Mouse (Mus musculus): ENCODE results near the gene Kalrn. TPM values are rescaled to one million over a fixed set of nuclear protein-coding genes. Genes with fewer than 3 reads are reported as not detected.
A peak's percentile ranks its signal among the peaks of the same experiment; 100 is the strongest.

Kalrn gene
- total RNA-seq, 2 experiments from 2014 or later, result 17.6 to 20.2 TPM

DNA sequence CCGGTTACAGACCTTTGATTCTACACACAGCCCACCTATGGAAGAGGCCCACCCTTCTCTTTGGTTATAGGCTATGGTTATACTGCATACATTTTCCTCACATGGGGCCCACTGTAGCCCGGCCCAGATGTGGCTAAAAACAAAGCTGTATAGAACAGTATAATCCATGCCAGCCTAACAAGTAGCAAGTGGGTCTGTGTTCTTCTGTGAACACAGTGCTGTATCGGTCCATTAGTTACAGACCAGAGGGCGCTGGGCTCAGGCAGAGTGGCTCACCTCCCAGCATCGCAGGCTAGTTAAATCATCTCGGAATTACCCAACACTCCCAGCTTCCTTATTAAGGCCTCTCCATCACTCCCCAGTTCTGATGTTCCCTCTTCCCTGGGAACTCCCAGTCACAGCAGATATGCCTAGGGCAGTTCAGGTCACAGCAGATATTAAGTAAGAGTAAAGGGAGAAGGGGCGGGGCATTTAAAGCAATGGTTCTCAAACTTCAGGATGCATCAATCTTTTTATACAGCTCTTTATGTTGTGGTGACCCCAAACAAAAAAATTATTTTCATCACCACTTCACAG lies 221.7 kb downstream of the Kalrn start:
- no peak for DNase-seq

GRCm38 (mm10) chr16:34347574-34347973 lies 225.8 kb downstream of the Kalrn start:
- DNase-seq, result no peak

- DNase-seq, result no peak
Measured at GRCm38 (mm10) chr16:34344895-34345876, 228.1 kb downstream of the Kalrn start.

DNA sequence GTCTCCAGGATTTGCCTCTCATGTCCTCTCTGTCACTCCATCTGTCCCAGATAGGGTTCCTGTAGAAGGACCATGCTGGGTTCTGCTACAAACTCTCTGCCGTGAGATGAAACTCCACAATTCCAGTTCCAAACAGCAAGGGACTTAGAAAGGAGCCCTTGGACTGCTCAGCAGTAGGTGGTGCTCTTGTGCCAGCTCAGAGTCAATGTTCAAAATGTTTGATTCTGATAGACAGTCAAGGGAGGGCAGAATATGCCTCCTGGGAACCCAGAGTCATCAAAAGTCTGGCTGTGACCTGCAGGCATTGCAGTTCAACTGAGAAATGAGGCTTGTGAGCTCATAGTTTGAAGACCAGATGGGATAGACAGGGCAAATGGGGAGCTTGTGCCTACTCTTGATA lies 229.4 kb downstream of the Kalrn start:
- DNase-seq, result no peak

- no peak for DNase-seq
Measured at GRCm38 (mm10) chr16:34343161-34343560, 230.2 kb downstream of the Kalrn start.

DNA sequence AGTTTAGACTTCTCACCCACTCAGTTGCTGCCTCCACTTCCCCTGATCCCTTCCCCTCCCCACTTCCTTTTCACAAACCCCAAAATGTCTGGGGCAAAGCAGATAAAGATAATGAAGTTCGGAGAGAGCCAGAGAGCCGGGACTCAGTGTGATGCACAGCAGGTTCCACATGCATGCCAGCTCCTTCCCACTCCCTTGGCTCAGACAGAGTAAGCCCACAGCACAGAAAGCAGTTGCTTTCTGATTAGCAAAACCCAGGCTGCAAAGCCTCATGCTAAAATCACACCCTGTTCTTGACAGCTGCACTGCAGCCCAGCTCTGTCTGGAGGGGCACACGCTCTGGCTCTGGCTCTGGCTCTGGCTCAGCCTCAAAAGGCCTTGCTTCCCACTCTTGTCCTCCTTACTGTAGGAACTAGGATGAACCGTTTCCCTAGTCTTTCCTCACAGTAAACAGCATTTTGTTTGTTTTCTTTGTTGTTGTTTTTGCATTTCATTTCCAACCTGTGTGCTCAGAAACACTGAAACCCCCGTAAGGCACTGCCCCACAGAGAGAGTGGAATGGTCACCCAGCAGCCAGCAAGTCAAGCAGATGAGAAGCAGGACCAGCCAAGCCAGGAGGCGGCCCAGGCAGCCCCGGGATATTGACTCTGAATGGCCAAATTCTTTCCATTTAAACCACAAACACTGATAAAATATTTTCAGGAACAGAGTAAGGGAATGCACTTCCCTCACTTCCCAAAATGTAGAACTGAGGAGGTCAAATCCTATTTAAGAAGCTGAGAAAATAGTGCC lies 230.8 kb downstream of the Kalrn start:
- DNase-seq, result no peak

- DNase-seq, result no peak
Measured at GRCm38 (mm10) chr16:34334919-34335318, 238.4 kb downstream of the Kalrn start.

DNA sequence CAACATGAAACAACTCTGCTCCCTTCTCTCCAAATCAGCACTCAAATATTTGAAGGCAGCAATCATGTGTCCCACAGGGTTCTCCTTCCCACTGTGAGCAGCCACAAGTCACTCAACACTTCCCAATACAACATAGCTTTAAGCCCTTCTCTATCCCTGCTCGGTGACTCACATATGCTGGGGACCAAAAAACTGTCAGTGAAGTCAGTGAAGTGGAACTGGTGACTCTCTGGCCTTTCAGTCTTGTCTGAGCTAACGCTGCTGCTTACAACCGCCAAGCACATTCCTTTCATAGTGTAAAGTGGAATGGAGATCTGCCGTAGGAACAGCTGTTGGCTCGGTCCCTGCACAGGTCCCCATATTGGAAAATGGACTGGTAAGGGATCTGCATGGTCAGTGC lies 241.7 kb downstream of the Kalrn start:
- no peak for DNase-seq

DNA sequence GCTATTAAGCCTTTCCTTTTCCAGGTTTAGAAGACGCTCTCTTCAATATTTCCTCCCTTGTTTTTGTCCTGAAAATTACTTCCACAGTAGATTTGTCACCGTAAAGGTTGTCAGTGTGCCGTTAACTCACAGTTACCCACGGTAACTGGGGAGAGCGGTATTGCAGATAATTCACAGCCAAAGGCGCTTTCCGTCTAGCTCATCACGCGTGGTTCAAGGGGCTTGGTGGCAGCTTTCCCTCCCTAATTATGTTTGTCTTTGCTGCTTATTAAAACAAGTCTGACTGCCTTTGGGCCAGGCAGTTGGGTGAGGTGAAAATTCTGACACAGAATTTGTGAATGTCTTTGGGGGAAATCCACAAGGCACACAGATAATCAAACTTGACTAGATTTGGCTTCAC lies 243.5 kb downstream of the Kalrn start:
- no peak for DNase-seq

- DNase-seq, result no peak
Measured at GRCm38 (mm10) chr16:34329431-34329873, 243.9 kb downstream of the Kalrn start.

GRCm38 (mm10) chr16:34327890-34328289 lies 245.4 kb downstream of the Kalrn start:
- DNase-seq, result no peak

DNA sequence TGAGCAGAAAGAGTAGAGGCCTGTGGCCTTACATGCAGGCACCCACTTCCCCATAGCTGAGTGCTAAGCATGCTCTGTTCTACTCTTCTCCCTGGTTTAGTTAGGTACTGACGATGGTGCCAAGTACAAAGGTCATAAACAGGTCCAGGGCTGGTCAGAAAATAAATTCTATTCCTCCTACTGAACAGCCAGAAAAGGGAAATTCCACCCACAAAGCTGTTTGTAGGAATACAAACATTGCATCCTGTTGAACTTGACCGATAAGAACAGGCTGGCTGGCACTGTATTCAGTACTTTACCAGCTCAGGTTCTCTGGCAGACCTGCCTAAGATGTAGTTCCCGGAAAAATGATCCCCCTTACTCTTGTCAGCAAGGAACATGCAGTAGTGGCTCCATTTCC lies 247.5 kb downstream of the Kalrn start:
- no peak for DNase-seq

DNA sequence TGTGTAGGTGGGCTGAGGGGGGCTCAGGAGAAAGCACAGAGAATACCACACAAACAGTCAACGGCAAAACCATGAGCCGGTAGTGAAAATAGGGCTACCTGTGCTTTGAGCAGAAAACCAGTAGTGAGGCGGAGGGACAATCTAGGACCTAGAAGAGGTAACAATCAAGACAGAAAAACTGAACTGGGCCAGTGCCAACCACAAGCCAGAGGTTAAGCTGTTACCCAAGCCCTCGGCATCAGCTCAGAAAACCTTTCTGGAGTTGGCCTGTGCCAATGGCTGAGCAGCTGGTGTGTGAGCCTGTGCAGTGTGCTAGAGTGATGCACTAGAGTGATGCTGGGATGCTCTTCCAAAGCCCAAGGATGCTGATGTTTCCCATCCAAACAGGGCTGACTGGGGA lies 248.2 kb downstream of the Kalrn start:
- DNase-seq, result no peak

DNA sequence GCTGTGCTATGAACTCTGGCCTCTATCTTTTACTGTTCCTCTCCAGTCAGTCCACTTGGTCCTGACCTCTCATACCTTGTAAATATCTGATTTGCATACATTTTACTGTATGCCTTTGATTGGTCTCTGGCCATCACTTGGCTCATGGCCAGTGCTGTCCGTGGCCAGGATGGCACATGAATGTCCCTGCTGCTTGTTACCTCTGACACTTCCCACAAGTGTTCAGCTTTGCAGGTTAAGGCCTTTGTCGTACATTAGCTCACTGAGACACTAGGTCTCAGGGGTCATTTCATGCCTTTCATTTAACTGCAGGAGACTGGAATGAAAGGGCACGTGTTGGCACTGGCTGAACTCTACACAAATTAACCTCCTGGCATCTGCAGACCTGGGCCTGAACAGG lies 248.6 kb downstream of the Kalrn start:
- no peak for DNase-seq

- no peak for DNase-seq
Measured at GRCm38 (mm10) chr16:34323496-34323895, 249.8 kb downstream of the Kalrn start.

DNA sequence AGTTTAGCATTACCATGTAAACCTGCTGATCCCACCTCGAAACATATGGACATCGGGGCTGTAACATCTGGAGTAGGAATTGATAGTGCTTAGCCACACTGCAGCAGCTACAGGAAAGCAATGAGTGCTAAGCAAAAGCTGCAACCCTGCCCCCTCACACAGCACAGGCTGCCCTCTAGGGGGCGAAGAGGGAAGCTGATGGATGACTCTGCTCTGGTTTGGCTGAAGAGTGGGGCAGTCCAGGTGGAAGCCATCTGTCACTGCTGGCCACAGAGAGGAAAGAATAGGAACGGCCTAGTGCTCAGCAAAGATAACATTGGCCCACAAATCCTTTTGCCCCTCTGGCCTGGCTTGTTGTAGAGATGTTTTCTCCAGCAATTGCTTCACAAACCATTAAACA lies 250.8 kb downstream of the Kalrn start:
- peak; percentile 61 for DNase-seq

GRCm38 (mm10) chr16:34321066-34321790 lies 252.1 kb downstream of the Kalrn start:
- DNase-seq, result no peak

DNA sequence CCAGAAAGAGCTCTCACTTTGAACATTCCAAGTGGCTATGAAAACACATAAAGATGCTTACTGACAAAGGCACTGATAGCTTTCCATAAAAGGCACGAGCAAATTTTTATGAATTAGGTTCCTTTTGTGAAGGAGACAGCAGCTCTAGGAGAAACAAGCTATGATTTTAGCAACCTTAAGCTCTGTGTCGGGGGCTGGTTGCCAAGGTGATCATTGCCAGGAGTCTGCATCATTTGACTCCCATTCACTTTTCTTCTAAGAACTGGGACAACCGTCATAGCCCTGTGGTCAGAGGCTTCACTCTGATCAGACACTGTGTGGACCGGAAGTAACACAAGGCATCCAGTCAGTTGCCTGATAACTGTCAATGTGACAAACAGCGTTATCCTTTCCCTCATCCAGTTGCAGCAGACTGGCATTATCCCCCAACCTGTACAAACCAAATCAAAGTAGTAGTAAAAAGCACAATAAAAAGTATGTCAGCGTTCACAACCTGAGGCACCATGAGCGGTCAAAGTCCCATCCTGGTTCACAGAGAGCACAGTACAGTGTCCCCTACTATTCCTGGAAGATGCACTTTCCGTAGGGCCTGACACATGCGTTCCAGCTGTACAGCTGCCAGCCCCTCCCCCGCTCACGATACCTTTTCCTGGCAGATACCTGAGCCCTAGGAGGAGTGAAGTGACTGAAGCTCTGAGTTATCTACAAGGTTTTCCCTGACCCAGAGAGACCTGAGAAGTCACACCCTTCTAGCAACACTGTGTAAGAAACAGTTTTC lies 253.1 kb downstream of the Kalrn start:
- DNase-seq, result peak; percentile 23

DNA sequence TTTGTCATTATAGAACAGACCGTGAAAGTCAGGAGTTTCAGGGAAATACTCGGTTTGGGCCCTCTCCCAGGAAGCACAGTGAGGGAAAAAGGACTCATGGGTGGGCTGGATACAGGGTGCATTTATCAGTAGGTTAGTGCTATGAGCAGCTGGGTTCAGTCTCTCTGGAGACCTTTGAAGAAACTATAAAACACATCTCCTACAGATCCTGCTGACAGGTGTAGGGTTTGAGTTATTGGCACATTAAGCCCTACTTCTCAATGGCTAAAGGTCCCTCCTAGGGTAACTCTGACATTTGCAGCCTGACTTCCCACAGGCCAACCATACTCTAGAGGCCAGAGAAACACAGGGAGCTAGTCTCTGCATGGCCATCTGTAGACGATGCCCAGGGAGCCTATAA lies 256.2 kb downstream of the Kalrn start:
- no peak for DNase-seq

DNA sequence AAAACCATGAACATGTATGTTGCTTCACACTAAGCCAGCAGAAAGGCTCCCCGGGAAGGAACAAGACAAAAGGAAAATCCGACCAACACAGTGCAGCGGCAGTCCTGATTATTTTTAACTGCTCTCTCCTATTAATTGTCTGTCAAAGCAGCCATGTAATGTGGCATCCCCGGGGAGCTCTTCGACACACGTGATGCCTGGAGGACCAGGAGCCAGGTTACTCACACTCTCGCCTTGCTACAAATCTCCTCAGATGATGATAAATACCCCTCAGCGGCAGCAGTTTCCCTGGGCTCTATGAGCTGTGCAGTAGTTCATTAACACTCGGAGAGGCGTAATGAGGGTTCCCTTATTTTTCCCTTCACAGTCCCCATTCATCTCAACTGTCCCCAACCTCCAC lies 257.1 kb downstream of the Kalrn start:
- no peak for DNase-seq

DNA sequence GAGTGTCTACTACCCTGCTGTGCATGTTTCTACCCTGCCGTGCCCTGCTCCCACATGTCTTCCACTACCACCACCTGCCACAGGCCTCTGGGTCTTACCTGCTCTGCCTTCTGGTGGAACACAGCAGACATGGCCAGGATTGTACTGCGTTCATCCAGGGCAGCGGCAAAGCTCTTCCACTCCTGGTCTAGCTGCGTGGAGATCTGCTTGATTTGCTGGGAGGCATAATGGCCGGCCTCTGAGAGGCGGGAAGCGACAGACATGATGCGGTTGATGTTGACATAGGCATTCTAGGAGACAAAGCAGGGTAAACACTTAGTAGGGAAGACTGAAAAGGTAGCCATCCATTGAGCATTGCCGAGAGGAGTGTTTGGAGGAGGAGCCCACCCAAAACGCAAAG lies 259.3 kb downstream of the Kalrn start:
- DNase-seq, result no peak

Measured in gastrocnemius, postnatal 10 days (tissue).